Mouse (Mus musculus): ENCODE measurements at regions not wholly inside any gene's neighbourhood (a gene's known extent, or its start where the extent isn't known, plus 50 kb on each side); places are given as distances from the start of the nearest gene placed in this dataset.

DNA sequence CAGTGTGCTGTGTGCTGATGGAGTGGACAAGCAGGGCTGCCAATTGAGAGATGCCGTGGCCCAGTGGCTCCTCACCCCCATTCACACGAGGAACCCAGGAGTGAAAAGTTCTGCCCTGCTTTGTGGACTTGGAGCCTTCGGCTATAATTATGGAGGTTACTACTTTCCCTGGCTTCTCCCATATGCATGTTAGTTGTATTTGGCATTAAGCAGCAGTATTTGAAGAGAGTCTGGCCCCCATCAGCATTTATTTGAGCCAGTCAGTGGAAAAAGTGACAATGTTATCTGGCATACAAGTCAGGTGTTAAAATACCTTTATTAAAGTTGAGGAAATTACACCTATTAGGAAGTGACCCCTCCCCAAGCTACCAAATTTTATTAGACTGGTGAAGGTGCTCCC, 196.1 kb upstream of the Mef2c start:
- Histone ChIP-seq H3K36me3 (ENCODE audit: control insufficient read depth) (no peaks in the 10 kb centered on the region), H3K4me3 (replicated peaks) (no peak overlapping the region), H3K9me3 (ENCODE audit: control insufficient read depth, low read length) (no peaks in the 10 kb centered on the region), H3K27me3 (ENCODE audit: control insufficient read depth) (no peaks in the 10 kb centered on the region), H3K4me1 (ENCODE audit: control insufficient read depth) (no peaks in the 10 kb centered on the region)
- no peak for TF ChIP-seq TAL1 (IDR thresholded peaks at IDR 0.05; ENCODE audit: low read length)
- TF ChIP-seq GATA1 (IDR thresholded peaks at IDR 0.05; ENCODE audit: low read length), result no peak

DNA sequence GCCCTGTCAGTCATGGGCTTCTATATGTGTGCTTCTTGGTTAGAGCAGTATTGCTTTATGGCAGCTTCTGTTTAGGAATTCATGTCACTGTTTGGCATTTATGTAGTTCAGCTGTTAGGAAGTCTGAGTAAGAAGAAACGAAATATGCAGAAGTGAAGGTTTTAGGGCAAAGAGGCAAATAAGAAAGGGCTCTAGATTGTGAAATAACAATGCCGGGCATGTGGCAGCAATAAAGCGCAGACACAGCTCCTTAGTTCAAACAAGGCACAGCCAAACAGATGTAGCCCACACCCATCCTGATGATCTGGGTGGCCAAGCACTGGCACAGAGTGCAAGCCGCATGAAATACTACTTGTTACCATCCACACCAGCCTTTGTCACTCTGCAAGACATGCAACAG, 175.3 kb upstream of the Mef2c start:
- no peaks in the 10 kb centered on the region for H3K36me3 ChIP-seq (ENCODE audit: control insufficient read depth)
- no peaks in the 10 kb centered on the region for H3K27me3 ChIP-seq (ENCODE audit: control insufficient read depth)
- no peak overlapping the region for H3K4me3 ChIP-seq (replicated peaks)
- TF ChIP-seq TAL1 (IDR thresholded peaks at IDR 0.05; ENCODE audit: low read length), result no peak
- peaks cover 13% of the 10 kb centered on the region for H3K4me1 ChIP-seq (ENCODE audit: control insufficient read depth)
- no peaks in the 10 kb centered on the region for H3K9me3 ChIP-seq (ENCODE audit: control insufficient read depth, low read length)

DNA sequence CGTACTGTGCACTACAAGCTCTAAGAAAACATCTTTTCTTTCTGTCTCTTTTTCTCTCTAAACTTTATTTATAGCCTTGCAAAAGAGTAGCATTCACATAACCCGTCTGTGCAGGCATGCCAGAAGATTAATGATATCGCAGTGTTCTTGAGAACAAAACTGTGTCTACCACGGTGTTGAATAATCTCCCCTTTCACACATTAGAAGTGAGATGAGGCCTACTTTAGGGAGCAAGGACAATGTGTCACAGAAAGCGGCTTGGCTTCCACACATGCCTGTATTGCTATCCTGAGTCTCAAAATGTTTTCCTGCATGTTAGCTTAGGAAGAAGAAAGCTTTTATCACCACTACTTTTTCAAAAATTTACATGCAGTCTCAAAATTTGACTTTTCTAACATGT, 170.1 kb upstream of the Mef2c start:
- Histone ChIP-seq H3K4me3 (replicated peaks) (no peak overlapping the region), H3K27me3 (ENCODE audit: control insufficient read depth) (no peaks in the 10 kb centered on the region), H3K36me3 (ENCODE audit: control insufficient read depth) (no peaks in the 10 kb centered on the region), H3K4me1 (ENCODE audit: control insufficient read depth) (peaks cover 15% of the 10 kb centered on the region), H3K9me3 (ENCODE audit: control insufficient read depth, low read length) (no peaks in the 10 kb centered on the region)
- TF ChIP-seq GATA1 (IDR thresholded peaks at IDR 0.05; ENCODE audit: low read length) (no peak), TAL1 (IDR thresholded peaks at IDR 0.05; ENCODE audit: low read length) (no peak)

DNA sequence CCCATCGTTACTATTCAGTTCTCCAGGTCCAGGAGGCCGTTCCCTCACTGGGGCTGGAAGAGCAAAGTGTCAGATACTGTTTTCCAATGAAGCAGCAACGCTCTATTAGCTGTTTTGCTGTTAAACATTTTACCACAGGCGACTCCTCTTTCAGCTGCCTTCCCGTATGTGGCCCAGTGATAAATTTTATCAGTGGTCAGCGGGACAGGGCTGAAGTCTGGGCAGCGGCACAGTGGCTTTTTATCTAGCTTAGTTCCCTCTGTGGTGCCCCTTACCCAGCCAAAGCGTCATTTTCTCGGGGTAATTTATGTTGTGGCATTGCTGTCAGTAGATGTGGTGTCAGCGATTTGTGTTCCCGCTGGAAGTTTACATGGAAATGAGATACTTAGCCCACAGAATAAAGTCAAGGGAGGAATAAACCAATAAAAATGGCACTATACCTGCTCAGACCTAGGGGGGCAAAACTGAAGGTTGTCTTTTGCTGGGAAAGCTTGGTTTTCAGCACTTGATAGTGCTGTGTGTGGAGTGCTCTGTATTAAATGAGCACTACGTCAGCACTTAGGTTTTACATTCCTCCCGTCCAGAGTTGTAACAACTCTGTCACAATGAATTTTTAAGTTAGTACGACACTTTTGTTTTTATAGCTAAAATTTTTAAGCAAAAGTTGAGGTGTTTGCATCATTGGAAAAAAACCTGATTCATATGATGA, 159.1 kb upstream of the Mef2c start:
- Histone ChIP-seq H3K4me1 (ENCODE audit: control insufficient read depth) (peaks cover 64% of the 10 kb centered on the region), H3K27me3 (ENCODE audit: control insufficient read depth) (no peaks in the 10 kb centered on the region), H3K9me3 (ENCODE audit: control insufficient read depth, low read length) (no peaks in the 10 kb centered on the region), H3K36me3 (ENCODE audit: control insufficient read depth) (no peaks in the 10 kb centered on the region; the same call in 1 of the 2 replicates), H3K4me3 (replicated peaks) (peak overlapping the region; percentile 60)
- TF ChIP-seq GATA1 (IDR thresholded peaks at IDR 0.05; ENCODE audit: low read length), result peak; percentile 83
- TF ChIP-seq TAL1 (IDR thresholded peaks at IDR 0.05; ENCODE audit: low read length), result peak; percentile 80

DNA sequence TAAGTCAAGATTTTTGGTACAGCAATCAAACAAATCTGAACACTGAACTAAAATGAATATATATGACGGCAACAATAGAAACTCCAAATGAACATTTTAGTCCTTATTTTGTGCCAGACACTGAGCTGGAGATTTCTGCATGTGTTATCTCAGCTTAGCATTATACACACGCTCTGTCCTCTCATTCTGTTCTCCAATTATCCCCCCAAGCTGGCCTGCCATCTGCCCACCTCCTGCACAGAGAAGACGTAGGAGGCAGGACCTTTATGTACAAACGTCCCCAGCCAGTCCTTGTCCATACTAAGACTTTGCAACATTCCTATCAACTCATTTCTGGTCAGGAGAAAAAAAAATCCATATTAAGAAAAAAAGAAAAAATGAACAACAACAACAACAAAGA, 148.5 kb upstream of the Mef2c start:
- peaks cover 4% of the 10 kb centered on the region for H3K4me1 ChIP-seq (ENCODE audit: control insufficient read depth)
- H3K9me3 ChIP-seq (ENCODE audit: control insufficient read depth, low read length), result no peaks in the 10 kb centered on the region
- TF ChIP-seq TAL1 (IDR thresholded peaks at IDR 0.05; ENCODE audit: low read length), result no peak
- H3K36me3 ChIP-seq (ENCODE audit: control insufficient read depth), result no peaks in the 10 kb centered on the region
- H3K4me3 ChIP-seq (replicated peaks), result no peak overlapping the region
- no peaks in the 10 kb centered on the region for H3K27me3 ChIP-seq (ENCODE audit: control insufficient read depth)

DNA sequence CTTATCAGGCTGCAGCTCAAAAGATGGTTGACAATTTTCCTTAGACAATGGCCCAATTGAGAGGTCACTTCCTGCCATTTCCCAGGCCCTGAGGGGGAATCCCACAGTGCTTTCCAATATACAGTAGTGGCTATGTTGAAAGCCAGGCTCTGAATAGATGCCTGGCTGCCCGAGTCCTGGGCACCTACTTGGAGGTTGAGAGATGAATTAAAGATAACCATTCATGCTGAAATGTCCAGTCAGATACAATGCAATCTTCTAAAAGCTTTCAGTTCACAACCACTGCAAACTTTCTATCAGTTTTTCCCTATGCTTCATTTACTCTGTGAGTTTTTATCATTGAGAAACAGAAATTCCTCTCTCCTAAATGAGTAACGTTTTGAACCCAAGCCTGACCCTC, 143.3 kb upstream of the Mef2c start:
- no peak for TF ChIP-seq GATA1 (IDR thresholded peaks at IDR 0.05; ENCODE audit: low read length)
- TF ChIP-seq TAL1 (IDR thresholded peaks at IDR 0.05; ENCODE audit: low read length), result no peak
- Histone ChIP-seq H3K27me3 (ENCODE audit: control insufficient read depth) (no peaks in the 10 kb centered on the region), H3K9me3 (ENCODE audit: control insufficient read depth, low read length) (no peaks in the 10 kb centered on the region), H3K4me1 (ENCODE audit: control insufficient read depth) (peaks cover 13% of the 10 kb centered on the region), H3K36me3 (ENCODE audit: control insufficient read depth) (no peaks in the 10 kb centered on the region), H3K4me3 (replicated peaks) (no peak overlapping the region)

DNA sequence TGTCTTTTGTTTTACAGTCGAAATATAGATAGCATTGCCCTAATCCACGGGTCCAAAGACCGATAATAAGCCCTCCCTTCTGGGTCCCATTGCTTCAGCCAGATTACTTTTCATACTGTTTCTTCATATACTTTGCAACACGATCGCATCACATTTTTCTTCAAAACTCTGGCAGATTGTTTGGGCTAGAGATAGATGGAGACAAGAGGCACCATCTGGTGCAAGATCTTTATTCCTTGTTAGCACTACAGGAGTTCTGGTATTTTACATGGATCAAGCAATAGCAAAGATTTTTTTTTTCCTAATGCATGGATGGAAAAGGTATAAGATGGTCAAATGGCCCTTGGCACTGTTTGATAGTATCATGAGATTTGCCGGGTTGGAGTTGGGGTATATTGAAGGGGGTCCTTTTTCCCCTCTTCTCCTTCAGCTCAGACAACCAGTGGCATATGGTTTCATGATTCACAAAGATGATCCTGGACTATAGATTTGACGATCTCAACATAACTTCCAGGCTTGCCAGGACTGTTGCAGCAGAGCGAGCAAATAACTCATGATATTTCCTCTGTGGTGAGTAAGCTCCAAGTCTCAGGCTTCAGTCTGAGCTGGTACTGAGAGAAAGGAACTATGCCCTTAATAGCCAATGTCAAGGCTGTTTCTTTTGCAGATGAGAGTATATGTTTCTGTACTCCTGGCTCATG, 127.6 kb upstream of the Mef2c start:
- Histone ChIP-seq H3K36me3 (ENCODE audit: control insufficient read depth) (no peaks in the 10 kb centered on the region), H3K27me3 (ENCODE audit: control insufficient read depth) (no peaks in the 10 kb centered on the region), H3K4me1 (ENCODE audit: control insufficient read depth) (peaks cover 11% of the 10 kb centered on the region), H3K4me3 (replicated peaks) (no peak overlapping the region), H3K9me3 (ENCODE audit: control insufficient read depth, low read length) (no peaks in the 10 kb centered on the region)
- TF ChIP-seq TAL1 (IDR thresholded peaks at IDR 0.05; ENCODE audit: low read length) (no peak), GATA1 (IDR thresholded peaks at IDR 0.05; ENCODE audit: low read length) (no peak)

DNA sequence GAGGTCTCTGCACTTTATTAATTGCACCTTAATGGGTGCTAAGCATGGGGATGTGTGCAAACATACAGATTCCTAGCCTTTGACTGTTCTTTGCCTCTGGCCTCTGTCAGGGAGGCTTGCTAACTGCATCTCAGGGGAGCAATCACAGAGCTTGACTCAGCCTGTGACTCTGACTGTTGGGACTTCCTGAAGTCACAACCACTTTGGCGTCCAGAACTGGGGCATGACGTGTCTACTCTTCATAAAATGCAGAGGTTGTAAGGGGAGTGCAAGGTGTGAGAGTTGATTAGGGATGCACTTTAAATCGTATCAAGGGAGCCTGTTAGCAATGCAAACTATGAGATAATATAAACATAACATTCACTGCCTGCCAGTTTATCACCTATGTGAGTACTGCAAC, 125.2 kb upstream of the Mef2c start:
- Histone ChIP-seq H3K4me3 (replicated peaks) (no peak overlapping the region), H3K36me3 (ENCODE audit: control insufficient read depth) (no peaks in the 10 kb centered on the region), H3K9me3 (ENCODE audit: control insufficient read depth, low read length) (no peaks in the 10 kb centered on the region), H3K4me1 (ENCODE audit: control insufficient read depth) (peaks cover 32% of the 10 kb centered on the region), H3K27me3 (ENCODE audit: control insufficient read depth) (no peaks in the 10 kb centered on the region)
- no peak for TF ChIP-seq GATA1 (IDR thresholded peaks at IDR 0.05; ENCODE audit: low read length)
- no peak for TF ChIP-seq TAL1 (IDR thresholded peaks at IDR 0.05; ENCODE audit: low read length)

DNA sequence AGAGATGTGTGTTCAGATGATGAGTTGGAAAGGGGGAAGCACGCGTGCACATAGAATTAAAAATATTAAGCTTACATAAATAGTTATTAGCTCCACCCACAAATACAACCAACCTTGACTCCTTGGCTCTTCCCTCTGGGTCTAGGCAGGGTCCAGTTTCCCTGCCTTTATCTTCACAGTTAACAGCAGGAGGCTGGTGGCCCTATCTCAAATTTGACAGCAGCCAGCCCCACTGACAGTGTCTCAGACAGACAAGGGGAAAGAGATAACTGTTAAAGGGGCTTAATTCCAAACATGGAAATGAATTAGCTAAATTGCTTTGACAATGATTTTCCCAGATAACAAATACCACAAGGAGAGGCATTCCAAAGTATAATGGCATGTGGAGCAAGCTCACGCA, 121.2 kb upstream of the Mef2c start:
- Histone ChIP-seq H3K36me3 (ENCODE audit: control insufficient read depth) (no peaks in the 10 kb centered on the region), H3K9me3 (ENCODE audit: control insufficient read depth, low read length) (no peaks in the 10 kb centered on the region), H3K4me3 (replicated peaks) (no peak overlapping the region), H3K27me3 (ENCODE audit: control insufficient read depth) (no peaks in the 10 kb centered on the region), H3K4me1 (ENCODE audit: control insufficient read depth) (peaks cover 43% of the 10 kb centered on the region)
- peak; percentile 76 for TF ChIP-seq TAL1 (IDR thresholded peaks at IDR 0.05; ENCODE audit: low read length)
- TF ChIP-seq GATA1 (IDR thresholded peaks at IDR 0.05; ENCODE audit: low read length), result peak; percentile 71
